Mouse (Mus musculus) midbrain, embryonic 16.5 days (tissue): ENCODE results near the gene Adam34. TPM values are rescaled to one million over a fixed set of nuclear protein-coding genes. Genes with fewer than 3 reads are reported as not detected.
"Not testable (repeated sequence)": the region's sequence is repeated elsewhere in the genome, so short reads cannot be mapped to it uniquely, and the experiment has no call there.

ENCODE experiments used
- ATAC-seq: fragments of 200-750 bp; cut with Nextera tagmentation; 2 replicates; pipeline ENCODE4 v1.8.0; 2017; ENCODE audit warnings: moderate TSS enrichment
- H3K27ac ChIP-seq: fragments of 300-500 bp; sonication (generic); 2 replicates; pipeline ENCODE4 v1.5.1; 2014; ENCODE audit warnings: mild to moderate bottlenecking, low read length, mixed read lengths
- H3K27me3 ChIP-seq: fragments of 300-500 bp; sonication (generic); 2 replicates; pipeline ENCODE4 v1.6.1; 2014; ENCODE audit warnings: low read depth, low read length, mixed read lengths; ENCODE audit not compliant: control insufficient read depth, insufficient read depth
- H3K36me3 ChIP-seq: fragments of 300-500 bp; sonication (generic); 2 replicates; pipeline ENCODE4 v1.6.1; 2014; ENCODE audit warnings: mild to moderate bottlenecking, low read length, moderate library complexity, mixed read lengths; ENCODE audit not compliant: control insufficient read depth, insufficient read depth
- H3K4me1 ChIP-seq: fragments of 300-500 bp; sonication (generic); 2 replicates; pipeline ENCODE4 v1.6.1; 2014; ENCODE audit warnings: mild to moderate bottlenecking, low read length, mixed read lengths; ENCODE audit not compliant: control insufficient read depth, insufficient read depth
- H3K4me2 ChIP-seq: fragments of 300-500 bp; sonication (generic); 2 replicates; pipeline ENCODE4 v1.6.1; 2014; ENCODE audit warnings: mild to moderate bottlenecking, low read length, mixed read lengths
- H3K4me3 ChIP-seq: fragments of 300-500 bp; sonication (generic); 2 replicates; pipeline ENCODE4 v1.5.1; 2014; ENCODE audit warnings: low read depth, mild to moderate bottlenecking, low read length, moderate library complexity, mixed read lengths
- H3K9ac ChIP-seq: fragments of 300-500 bp; sonication (generic); 2 replicates; pipeline ENCODE4 v1.6.1; 2014; ENCODE audit warnings: low read depth, low read length, mixed read lengths
- H3K9me3 ChIP-seq: fragments of 300-500 bp; sonication (generic); replicated peaks from 2 replicates; pipeline ENCODE4 v1.6.1; 2014; ENCODE audit warnings: mild to moderate bottlenecking, low read length, mixed read lengths; ENCODE audit not compliant: control insufficient read depth, poor library complexity, severe bottlenecking
- WGBS: fragments of 180-500 bp; shearing (Covaris S2); extraction: QIAGEN DNeasy Blood & Tissue Kit; methylation state at CpG from one replicate; pipeline ENCODE4 v1.1.7; 2014; 5-methylcytosine and 5-hydroxymethylcytosine counted together
- polyA plus RNA-seq: library from polyadenylated mRNA; unstranded; fragments of >200 nt; fragmentation: Nextera tagmentation; extraction: Ambion mirVana; gene quantifications from 2 replicates; pipeline ENCODE4 v1.2.1, GENCODE M21; 2015

The Adam34 gene
- not detected in 2 replicates for polyA plus RNA-seq

- no peak within 1 kb of the TSS for H3K9ac ChIP-seq
- H3K4me1 ChIP-seq, result no peaks in the 10 kb centered on the region
- ATAC-seq, result no peak
- H3K4me2 ChIP-seq, result no peak within 1 kb of the TSS
- H3K9me3 ChIP-seq, result no peaks in the 10 kb centered on the region
- H3K36me3 ChIP-seq, result no peaks in the 10 kb centered on the region
- no peak within 1 kb of the TSS for H3K27ac ChIP-seq
- no peaks in the 10 kb centered on the region for H3K27me3 ChIP-seq
- H3K4me3 ChIP-seq, result no peak within 1 kb of the TSS
Measured at GRCm38 (mm10) chr8:43709949-43710348, at the start of gene Adam34. Gene Adam34 (minus strand): TSS chr8:43710049.

GRCm38 (mm10) chr8:43627176-43627575, 82.7 kb downstream of the Adam34 start, which contains the start of gene Gm5346:
Gene Gm5346 (minus strand): TSS chr8:43627276.
- no peak within 1 kb of the TSS for H3K4me2 ChIP-seq
- H3K9ac ChIP-seq, result no peak within 1 kb of the TSS
- H3K27ac ChIP-seq, result no peak within 1 kb of the TSS
- no peaks in the 10 kb centered on the region for H3K4me1 ChIP-seq
- H3K4me3 ChIP-seq, result no peak within 1 kb of the TSS
- H3K9me3 ChIP-seq, result no peaks in the 10 kb centered on the region
- no peaks in the 10 kb centered on the region for H3K27me3 ChIP-seq
- whole genome bisulfite sequencing, result 90% methylated on average over 3 of the region's 3 CpGs
- ATAC-seq, result no peak
- no peaks in the 10 kb centered on the region for H3K36me3 ChIP-seq

GRCm38 (mm10) chr8:43616046-43616445, 93.8 kb downstream of the Adam34 start:
- H3K4me3 ChIP-seq, result no peak overlapping the region
- no peaks in the 10 kb centered on the region for H3K36me3 ChIP-seq
- no peaks in the 10 kb centered on the region for H3K4me1 ChIP-seq
- H3K27me3 ChIP-seq, result no peaks in the 10 kb centered on the region
- no peaks in the 10 kb centered on the region for H3K9me3 ChIP-seq
- H3K27ac ChIP-seq, result no peak overlapping the region
- H3K9ac ChIP-seq, result no peak overlapping the region
- no peak for ATAC-seq
- no peak overlapping the region for H3K4me2 ChIP-seq
- 79% methylated on average over 1 of the region's 1 CpGs for whole genome bisulfite sequencing

GRCm38 (mm10) chr8:43603657-43604056, 106.2 kb downstream of the Adam34 start:
- not testable (repeated sequence) for H3K4me1 ChIP-seq, H3K9me3 ChIP-seq, H3K4me3 ChIP-seq, H3K9ac ChIP-seq, H3K36me3 ChIP-seq, ATAC-seq, H3K27ac ChIP-seq, H3K27me3 ChIP-seq, H3K4me2 ChIP-seq
- 82% methylated on average over 13 of the region's 13 CpGs for WGBS

- not testable (repeated sequence) for H3K4me2 ChIP-seq, H3K9me3 ChIP-seq, H3K4me1 ChIP-seq, H3K27ac ChIP-seq, H3K36me3 ChIP-seq, ATAC-seq, H3K4me3 ChIP-seq, H3K9ac ChIP-seq, H3K27me3 ChIP-seq
- 95% methylated on average over 15 of the region's 15 CpGs for WGBS
Measured at GRCm38 (mm10) chr8:43603166-43603565, 106.7 kb downstream of the Adam34 start.

Other genes with a start within 250 kb of the Adam34 start
- gene Adam26b, start 181.9 kb downstream of the Adam34 start, polyA plus RNA-seq, result not detected in 2 replicates
- not detected in 2 replicates for gene Adam26a, start 133.3 kb downstream of the Adam34 start, polyA plus RNA-seq
- gene Gm5346, start 82.8 kb downstream of the Adam34 start, polyA plus RNA-seq, result not detected in 2 replicates